Mouse (Mus musculus): ENCODE data around the gene Tnfrsf4. TPM values are rescaled to one million over a fixed set of nuclear protein-coding genes. Genes with fewer than 3 reads are reported as not detected.

Tnfrsf4 gene
- polyA plus RNA-seq, 1 experiment: 20.7 TPM

DNA sequence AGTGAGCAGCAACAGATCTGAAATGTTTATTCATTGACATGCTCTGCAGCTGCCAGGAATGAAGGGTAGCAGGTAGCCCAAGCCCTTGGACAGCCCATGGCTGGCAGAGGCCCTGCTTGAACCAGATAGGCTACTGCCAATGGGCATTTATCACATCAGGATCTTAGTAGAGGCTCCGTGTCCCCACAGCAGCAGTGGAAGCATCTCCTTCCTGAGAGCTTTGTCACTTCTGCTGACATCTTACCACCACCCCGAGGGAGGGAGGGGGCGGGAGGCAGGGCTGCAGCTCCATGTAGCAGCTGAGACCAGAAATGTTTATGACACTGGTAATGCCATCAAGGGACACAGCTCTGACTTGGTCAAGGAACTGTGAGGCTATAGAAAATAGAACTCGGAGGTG is 19.2 kb downstream of the Tnfrsf4 start:
- Histone ChIP-seq H3K36me3 (ENCODE audit: control insufficient read depth, insufficient read depth, low read length) (no peaks in the 10 kb centered on the region; the same call in 1 of the 2 replicates), H3K27me3 (ENCODE audit: control insufficient read depth, insufficient read depth, low read length) (peaks cover 3% of the 10 kb centered on the region), H3K27ac (ENCODE audit: insufficient read depth, low read length) (peak overlapping the region; percentile 83), H3K4me1 (ENCODE audit: control insufficient read depth, insufficient read depth, insufficient read length) (peaks cover 26% of the 10 kb centered on the region; the same call in 1 of the 2 replicates), H3K4me3 (ENCODE audit: extremely low read depth, insufficient read depth, insufficient read length) (no peak overlapping the region)
- no peak for DNase-seq (ENCODE audit: low read depth in 1 of 2, low spot score in 2 of 2)
- 41% methylated on average over 4 of the region's 4 CpGs for WGBS
- no peak for TF ChIP-seq POLR2A (IDR thresholded peaks at IDR 0.05; ENCODE audit: low read depth, low read length)
- no peak for TF ChIP-seq CTCF (IDR thresholded peaks at IDR 0.05; ENCODE audit: extremely low read depth, insufficient read depth, insufficient read length, insufficient replicate concordance)

DNA sequence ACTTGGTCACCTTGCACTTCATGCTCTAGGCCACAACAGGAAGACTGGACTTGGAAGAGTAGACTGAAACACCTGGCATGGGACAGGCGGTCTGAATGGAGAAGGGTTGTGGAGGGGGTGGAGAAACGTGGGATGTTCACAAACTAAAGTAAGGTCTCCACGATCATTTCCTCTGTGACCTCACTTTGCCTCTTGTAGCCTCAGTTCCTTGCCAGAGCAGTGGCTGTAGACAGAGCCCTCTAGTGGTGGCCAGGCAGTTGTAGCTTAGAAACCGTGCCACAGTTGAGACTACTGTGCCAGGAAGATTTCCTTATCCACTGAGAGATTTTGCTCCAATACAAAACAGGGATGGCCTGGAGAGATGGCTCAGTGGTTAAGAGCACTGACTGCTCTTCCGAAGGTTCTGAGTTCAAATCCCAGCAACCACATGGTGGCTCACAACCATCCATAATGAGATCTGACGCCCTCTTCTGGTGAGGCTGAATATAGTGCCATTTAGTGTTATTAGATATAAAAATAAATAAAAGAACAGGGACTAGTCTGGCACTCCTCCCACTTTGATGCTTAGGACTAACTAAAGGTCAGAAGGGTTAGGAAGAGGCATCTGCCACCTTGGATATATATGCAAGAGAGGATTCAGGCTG is 20.0 kb downstream of the Tnfrsf4 start:
- H3K4me1 ChIP-seq (ENCODE audit: control insufficient read depth, insufficient read depth, insufficient read length): peaks cover 26% of the 10 kb centered on the region; the same call in 1 of the 2 replicates

GRCm38 (mm10) chr4:156034301-156034700 is 20.7 kb downstream of the Tnfrsf4 start:
- no peak for TF ChIP-seq POLR2A (IDR thresholded peaks at IDR 0.05; ENCODE audit: low read depth, low read length)
- TF ChIP-seq CTCF (IDR thresholded peaks at IDR 0.05; ENCODE audit: extremely low read depth, insufficient read depth, insufficient read length, insufficient replicate concordance): no peak
- no peak overlapping the region for H3K27ac ChIP-seq (ENCODE audit: insufficient read depth, low read length)
- no peak overlapping the region for H3K4me3 ChIP-seq (ENCODE audit: extremely low read depth, insufficient read depth, insufficient read length)
- DNase-seq (ENCODE audit: low read depth in 1 of 2, low spot score in 2 of 2): no peak
- H3K27me3 ChIP-seq (ENCODE audit: control insufficient read depth, insufficient read depth, low read length): peaks cover 3% of the 10 kb centered on the region
- H3K4me1 ChIP-seq (ENCODE audit: control insufficient read depth, insufficient read depth, insufficient read length): peaks cover 26% of the 10 kb centered on the region; the same call in 1 of the 2 replicates
- WGBS: 89% methylated on average over 4 of the region's 4 CpGs
- H3K36me3 ChIP-seq (ENCODE audit: control insufficient read depth, insufficient read depth, low read length): no peaks in the 10 kb centered on the region

More for the DNA sequence above, 20.0 kb downstream of the Tnfrsf4 start:
- 28% methylated on average over 6 of the region's 6 CpGs for WGBS
- Histone ChIP-seq H3K36me3 (ENCODE audit: control insufficient read depth, insufficient read depth, low read length) (no peaks in the 10 kb centered on the region), H3K27ac (ENCODE audit: insufficient read depth, low read length) (peak overlapping the region; percentile 83), H3K4me3 (ENCODE audit: extremely low read depth, insufficient read depth, insufficient read length) (no peak overlapping the region), H3K27me3 (ENCODE audit: control insufficient read depth, insufficient read depth, low read length) (peaks cover 3% of the 10 kb centered on the region)
- TF ChIP-seq POLR2A (IDR thresholded peaks at IDR 0.05; ENCODE audit: low read depth, low read length) (no peak), CTCF (IDR thresholded peaks at IDR 0.05; ENCODE audit: extremely low read depth, insufficient read depth, insufficient read length, insufficient replicate concordance) (peak; percentile 72; the same call in 1 of the 2 replicates)
- DNase-seq (ENCODE audit: low read depth in 1 of 2, low spot score in 2 of 2): peak; percentile 62 to 65

DNA sequence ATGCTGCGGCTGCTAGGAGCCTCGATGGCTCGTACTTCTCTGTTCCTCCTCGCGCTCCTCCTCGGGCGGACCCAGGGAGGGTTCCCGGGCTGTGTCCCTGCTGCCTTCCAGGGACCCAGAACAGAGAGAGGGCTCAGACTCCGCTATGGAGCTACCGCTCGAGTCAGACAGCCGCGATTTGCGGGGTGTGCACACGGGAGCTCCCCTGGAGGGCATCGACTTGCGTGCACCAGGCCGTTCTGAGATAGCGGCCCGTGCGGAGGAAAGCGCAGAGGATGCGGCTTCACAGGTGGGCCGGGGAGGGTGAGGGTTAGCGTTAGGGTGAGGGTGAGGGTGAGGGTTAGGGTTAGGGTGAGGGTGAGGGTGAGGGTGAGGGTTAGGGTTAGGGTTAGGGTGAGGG is 21.3 kb downstream of the Tnfrsf4 start:
- TF ChIP-seq CTCF (IDR thresholded peaks at IDR 0.05; ENCODE audit: extremely low read depth, insufficient read depth, insufficient read length, insufficient replicate concordance): no peak
- Histone ChIP-seq H3K4me3 (ENCODE audit: extremely low read depth, insufficient read depth, insufficient read length) (peak overlapping the region; percentile 28; the same call in 1 of the 2 replicates), H3K27me3 (ENCODE audit: control insufficient read depth, insufficient read depth, low read length) (peaks cover 3% of the 10 kb centered on the region), H3K36me3 (ENCODE audit: control insufficient read depth, insufficient read depth, low read length) (no peaks in the 10 kb centered on the region), H3K4me1 (ENCODE audit: control insufficient read depth, insufficient read depth, insufficient read length) (peaks cover 26% of the 10 kb centered on the region; the same call in 1 of the 2 replicates), H3K27ac (ENCODE audit: insufficient read depth, low read length) (no peak overlapping the region)
- WGBS: 12% methylated on average over 25 of the region's 25 CpGs
- no peak for DNase-seq (ENCODE audit: low read depth in 1 of 2, low spot score in 2 of 2)

DNA sequence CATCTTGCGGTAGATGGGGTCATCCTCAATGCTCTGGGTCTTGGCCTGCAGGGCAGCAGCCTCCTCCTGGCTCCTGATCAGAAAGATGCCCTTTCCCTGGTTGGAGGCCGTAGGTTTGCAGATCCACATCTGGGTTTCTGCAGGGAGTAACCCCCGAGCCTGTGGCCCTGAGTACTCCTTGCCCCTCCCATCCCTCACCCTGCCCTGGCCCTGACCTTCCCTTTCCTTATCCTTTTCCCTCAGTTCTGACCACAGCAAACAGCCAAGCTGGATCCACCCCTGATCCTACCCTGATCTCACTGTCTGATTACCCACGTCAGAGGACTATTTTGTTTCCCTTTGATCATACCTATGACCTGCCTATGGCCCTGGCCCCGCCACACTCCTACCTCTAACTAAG is 31.1 kb downstream of the Tnfrsf4 start:
- DNase-seq (ENCODE audit: low read depth in 1 of 2, low spot score in 2 of 2): no peak
- Histone ChIP-seq H3K27me3 (ENCODE audit: control insufficient read depth, insufficient read depth, low read length) (no peaks in the 10 kb centered on the region), H3K36me3 (ENCODE audit: control insufficient read depth, insufficient read depth, low read length) (no peaks in the 10 kb centered on the region), H3K4me3 (ENCODE audit: extremely low read depth, insufficient read depth, insufficient read length) (no peak overlapping the region), H3K27ac (ENCODE audit: insufficient read depth, low read length) (no peak overlapping the region), H3K4me1 (ENCODE audit: control insufficient read depth, insufficient read depth, insufficient read length) (no peaks in the 10 kb centered on the region)
- 71% methylated on average over 5 of the region's 5 CpGs for WGBS
- TF ChIP-seq CTCF (IDR thresholded peaks at IDR 0.05; ENCODE audit: extremely low read depth, insufficient read depth, insufficient read length, insufficient replicate concordance) (no peak), POLR2A (IDR thresholded peaks at IDR 0.05; ENCODE audit: low read depth, low read length) (no peak)

DNA sequence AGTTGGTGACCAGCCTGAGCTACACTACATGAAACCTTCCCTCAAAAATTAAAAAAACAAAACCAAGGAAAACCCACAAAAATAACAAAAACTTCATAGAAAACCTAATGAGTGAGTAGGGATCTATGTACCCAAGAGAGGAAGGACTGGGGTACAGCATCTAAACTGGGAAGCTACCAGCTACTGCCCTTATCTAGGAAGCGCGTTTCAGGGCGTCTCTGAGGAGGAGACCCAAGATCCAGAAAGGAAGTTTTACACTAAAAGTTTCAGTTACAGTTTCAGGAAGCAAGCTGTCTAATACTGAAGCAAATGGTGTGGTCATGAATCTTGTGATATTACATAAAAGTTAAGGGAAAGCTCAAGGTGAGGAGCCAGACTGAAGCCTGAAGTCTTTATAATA is 36.1 kb downstream of the Tnfrsf4 start:
- no peak for TF ChIP-seq CTCF (IDR thresholded peaks at IDR 0.05; ENCODE audit: extremely low read depth, insufficient read depth, insufficient read length, insufficient replicate concordance)
- no peak for TF ChIP-seq POLR2A (IDR thresholded peaks at IDR 0.05; ENCODE audit: low read depth, low read length)
- H3K4me3 ChIP-seq (ENCODE audit: extremely low read depth, insufficient read depth, insufficient read length): no peak overlapping the region
- H3K36me3 ChIP-seq (ENCODE audit: control insufficient read depth, insufficient read depth, low read length): no peaks in the 10 kb centered on the region
- no peaks in the 10 kb centered on the region for H3K27me3 ChIP-seq (ENCODE audit: control insufficient read depth, insufficient read depth, low read length)
- no peak for DNase-seq (ENCODE audit: low read depth in 1 of 2, low spot score in 2 of 2)
- no peaks in the 10 kb centered on the region for H3K4me1 ChIP-seq (ENCODE audit: control insufficient read depth, insufficient read depth, insufficient read length)
- H3K27ac ChIP-seq (ENCODE audit: insufficient read depth, low read length): no peak overlapping the region
- WGBS: 21% methylated on average over 3 of the region's 3 CpGs

GRCm38 (mm10) chr4:156050391-156050980 is 36.8 kb downstream of the Tnfrsf4 start:
- TF ChIP-seq CTCF (IDR thresholded peaks at IDR 0.05; ENCODE audit: extremely low read depth, insufficient read depth, insufficient read length, insufficient replicate concordance) (no peak), POLR2A (IDR thresholded peaks at IDR 0.05; ENCODE audit: low read depth, low read length) (no peak)
- 83% methylated on average over 6 of the region's 6 CpGs for WGBS
- no peaks in the 10 kb centered on the region for H3K4me1 ChIP-seq (ENCODE audit: control insufficient read depth, insufficient read depth, insufficient read length)
- DNase-seq (ENCODE audit: low read depth in 1 of 2, low spot score in 2 of 2): no peak
- no peaks in the 10 kb centered on the region for H3K36me3 ChIP-seq (ENCODE audit: control insufficient read depth, insufficient read depth, low read length)
- H3K4me3 ChIP-seq (ENCODE audit: extremely low read depth, insufficient read depth, insufficient read length): no peak overlapping the region
- no peaks in the 10 kb centered on the region for H3K27me3 ChIP-seq (ENCODE audit: control insufficient read depth, insufficient read depth, low read length)
- no peak overlapping the region for H3K27ac ChIP-seq (ENCODE audit: insufficient read depth, low read length)

Measured in spleen, adult 2 months (tissue).